Mouse (Mus musculus) limb, embryonic 15.5 days (tissue): Measurements from ENCODE around the gene Tipin. TPM values are rescaled to one million over a fixed set of nuclear protein-coding genes. Genes with fewer than 3 reads are reported as not detected.
"Not testable (repeated sequence)": the region's sequence is repeated elsewhere in the genome, so short reads cannot be mapped to it uniquely, and the experiment has no call there.

ENCODE experiments used
- ATAC-seq: fragments of 200-750 bp; cut with Nextera tagmentation; 2 replicates; pipeline ENCODE4 v1.8.0; 2017; ENCODE audit warnings: low read depth, moderate TSS enrichment; ENCODE audit not compliant: insufficient number of reproducible peaks, low FRiP score, low TSS enrichment
- H3K27ac ChIP-seq: fragments of 300-500 bp; sonication (generic); 2 replicates; pipeline ENCODE4 v1.5.1; 2015; ENCODE audit warnings: moderate library complexity, mild to moderate bottlenecking, inconsistent platforms
- H3K27me3 ChIP-seq: fragments of 300-500 bp; sonication (generic); 2 replicates; pipeline ENCODE4 v1.6.1; 2015; ENCODE audit warnings: inconsistent platforms
- H3K36me3 ChIP-seq: fragments of 300-500 bp; sonication (generic); 2 replicates; pipeline ENCODE4 v1.6.1; 2015; ENCODE audit warnings: inconsistent platforms
- H3K4me1 ChIP-seq: fragments of 300-500 bp; sonication (generic); 2 replicates; pipeline ENCODE4 v1.6.1; 2015; ENCODE audit warnings: inconsistent platforms
- H3K4me2 ChIP-seq: fragments of 300-500 bp; sonication (generic); 2 replicates; pipeline ENCODE4 v1.6.1; 2015; ENCODE audit warnings: mild to moderate bottlenecking, inconsistent platforms
- H3K4me3 ChIP-seq: fragments of 300-500 bp; sonication (generic); 2 replicates; pipeline ENCODE4 v1.5.1; 2015; ENCODE audit warnings: mild to moderate bottlenecking, inconsistent platforms
- H3K9ac ChIP-seq: fragments of 300-500 bp; sonication (generic); 2 replicates; pipeline ENCODE4 v1.6.1; 2015; ENCODE audit warnings: inconsistent platforms
- H3K9me3 ChIP-seq: fragments of 300-500 bp; sonication (generic); 2 replicates; pipeline ENCODE4 v1.6.1; 2016; ENCODE audit warnings: inconsistent platforms
- WGBS: fragments of 180-500 bp; shearing (Covaris S2); methylation state at CpG from one replicate; pipeline ENCODE4 v1.1.7; 2015; 5-methylcytosine and 5-hydroxymethylcytosine counted together
- polyA plus RNA-seq: library from polyadenylated mRNA; unstranded; fragments of >200 nt; fragmentation: Nextera tagmentation; extraction: Ambion mirVana; gene quantifications from 2 replicates; pipeline ENCODE4 v1.2.1, GENCODE M21; 2015

Tipin gene
- polyA plus RNA-seq, 1 experiment from 2014 or later = 174 TPM

DNA sequence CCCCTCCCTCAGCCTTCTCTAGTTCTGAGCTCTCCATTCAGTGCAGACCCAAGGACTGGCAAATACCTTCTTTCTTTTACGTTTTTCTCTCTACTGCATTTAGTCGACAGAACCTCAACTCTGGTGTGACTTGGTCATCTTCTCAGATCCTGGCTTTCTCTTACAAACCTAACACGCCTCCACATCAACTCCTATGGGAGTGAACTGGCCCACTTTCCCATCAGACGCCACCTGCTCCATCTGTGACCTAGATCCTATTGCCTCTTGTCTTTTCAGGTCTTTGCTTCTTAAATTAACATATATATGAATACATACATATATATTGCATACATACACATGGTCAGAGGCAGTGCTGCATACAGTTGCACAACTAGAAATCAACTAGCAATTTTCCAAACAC, 7.6 kb upstream of the Tipin start:
- no peaks in the 10 kb centered on the region for H3K9me3 ChIP-seq
- no peak overlapping the region for H3K27ac ChIP-seq
- no peak overlapping the region for H3K4me3 ChIP-seq
- no peaks in the 10 kb centered on the region for H3K27me3 ChIP-seq
- H3K4me2 ChIP-seq = no peak overlapping the region
- H3K9ac ChIP-seq = no peak overlapping the region
- WGBS = 75% methylated on average over 4 of the region's 4 CpGs
- no peaks in the 10 kb centered on the region for H3K4me1 ChIP-seq
- H3K36me3 ChIP-seq = no peaks in the 10 kb centered on the region
- ATAC-seq = no peak

DNA sequence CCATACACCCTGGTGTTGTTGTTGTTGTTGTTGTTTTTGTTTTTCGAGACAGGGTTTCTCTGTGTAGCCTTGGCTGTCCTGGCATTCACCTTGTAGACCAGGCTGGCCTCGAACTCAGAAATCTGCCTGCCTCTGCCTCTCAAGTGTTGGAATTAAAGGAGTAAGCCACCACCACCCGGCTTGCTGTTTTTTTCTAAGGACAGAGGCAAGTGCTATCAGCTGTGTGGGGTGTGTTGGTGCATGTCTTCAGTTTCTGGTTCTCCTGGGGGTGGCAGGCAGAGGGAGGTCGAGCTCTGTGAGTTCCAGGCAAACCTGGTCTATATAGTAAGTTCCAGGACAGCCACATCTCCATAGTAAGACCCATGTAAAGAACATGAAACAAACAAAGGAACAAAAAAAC, 7.1 kb upstream of the Tipin start:
- H3K9me3 ChIP-seq = no peaks in the 10 kb centered on the region
- no peak overlapping the region for H3K9ac ChIP-seq
- no peaks in the 10 kb centered on the region for H3K27me3 ChIP-seq
- WGBS = 76% methylated on average over 4 of the region's 4 CpGs
- no peak for ATAC-seq
- H3K4me1 ChIP-seq = no peaks in the 10 kb centered on the region
- H3K4me3 ChIP-seq = no peak overlapping the region
- no peak overlapping the region for H3K4me2 ChIP-seq
- no peaks in the 10 kb centered on the region for H3K36me3 ChIP-seq
- no peak overlapping the region for H3K27ac ChIP-seq

DNA sequence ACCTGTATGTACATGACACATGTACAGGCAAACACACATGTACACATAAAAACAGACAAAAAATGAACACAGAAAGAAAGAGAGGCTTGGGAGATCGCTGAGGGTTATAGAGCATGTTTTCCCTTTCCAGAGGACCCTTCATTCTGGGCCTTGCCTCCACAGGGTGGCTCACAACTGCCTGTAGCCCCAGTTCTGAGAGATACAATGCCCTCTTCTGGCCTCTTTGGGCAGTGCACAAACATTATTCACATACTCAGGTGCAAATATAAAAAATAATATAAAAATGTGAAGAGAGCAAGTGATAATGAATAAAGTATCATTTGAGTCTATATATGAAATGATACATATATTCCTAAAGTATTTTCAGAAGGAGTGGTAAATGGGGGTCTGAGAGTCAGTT, 6.5 kb upstream of the Tipin start:
- no peak overlapping the region for H3K4me2 ChIP-seq
- no peaks in the 10 kb centered on the region for H3K36me3 ChIP-seq
- WGBS = 68% methylated on average over 1 of the region's 1 CpGs
- H3K4me3 ChIP-seq = no peak overlapping the region
- H3K9ac ChIP-seq = no peak overlapping the region
- H3K4me1 ChIP-seq = no peaks in the 10 kb centered on the region
- H3K27ac ChIP-seq = no peak overlapping the region
- no peaks in the 10 kb centered on the region for H3K27me3 ChIP-seq
- no peaks in the 10 kb centered on the region for H3K9me3 ChIP-seq
- ATAC-seq = no peak

DNA sequence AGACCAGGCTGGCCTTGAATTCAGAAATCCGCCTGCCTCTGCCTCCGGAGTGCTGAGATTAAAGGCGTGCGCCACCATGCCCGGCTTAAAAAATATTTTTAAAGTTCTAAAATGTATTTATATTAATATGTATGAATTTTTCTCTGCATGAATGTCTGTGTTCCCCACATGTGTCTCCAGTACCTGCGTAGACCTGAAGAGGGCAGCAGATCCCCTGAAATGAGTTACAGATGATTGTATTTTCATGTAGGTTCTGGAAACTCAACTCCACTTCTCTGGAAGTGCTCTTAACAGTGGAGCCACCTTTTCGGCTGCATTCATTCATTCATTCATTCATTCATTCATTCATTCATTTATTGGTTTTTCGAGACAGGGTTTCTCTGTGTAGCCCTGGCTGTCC, 3.7 kb upstream of the Tipin start:
- Histone ChIP-seq H3K36me3 (no peaks in the 10 kb centered on the region), H3K9ac (no peak overlapping the region), H3K4me2 (no peak overlapping the region), H3K4me1 (peaks cover 7% of the 10 kb centered on the region), H3K27me3 (no peaks in the 10 kb centered on the region), H3K27ac (no peak overlapping the region), H3K9me3 (no peaks in the 10 kb centered on the region), H3K4me3 (no peak overlapping the region)
- WGBS = 70% methylated on average over 8 of the region's 8 CpGs
- ATAC-seq = no peak

DNA sequence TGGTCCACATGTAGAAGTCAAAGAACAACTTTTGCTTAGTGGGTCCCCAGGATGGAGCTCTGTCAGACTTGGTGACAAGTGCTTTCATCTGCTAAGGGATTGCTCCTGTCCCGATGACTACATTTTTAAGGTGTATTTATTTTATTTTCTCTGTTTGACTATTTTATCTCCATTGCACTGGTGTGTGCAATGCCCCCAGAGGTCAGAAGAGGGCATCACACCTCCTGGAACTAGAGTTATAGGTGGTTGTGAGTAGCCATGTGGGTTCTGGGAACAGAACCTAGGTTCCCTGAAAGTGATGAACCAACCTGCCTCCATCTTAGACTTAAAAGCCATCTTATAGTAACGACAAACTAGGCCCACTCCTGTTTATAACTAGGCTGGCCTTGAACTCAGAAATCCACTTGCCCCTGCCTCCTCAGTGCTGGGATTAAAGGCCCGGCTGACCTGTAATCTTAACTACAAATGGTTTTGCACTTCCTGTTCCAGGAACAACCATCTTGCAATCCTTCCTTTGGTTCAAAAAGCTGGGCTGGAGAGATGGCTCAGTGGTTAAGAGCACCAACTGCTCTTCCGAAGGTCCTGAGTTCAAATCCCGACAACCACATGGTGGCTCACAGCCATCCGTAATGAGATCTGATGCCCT, 2.6 kb upstream of the Tipin start:
- no peak for ATAC-seq
- 90% methylated on average over 6 of the region's 6 CpGs for WGBS
- no peaks in the 10 kb centered on the region for H3K27me3 ChIP-seq

DNA sequence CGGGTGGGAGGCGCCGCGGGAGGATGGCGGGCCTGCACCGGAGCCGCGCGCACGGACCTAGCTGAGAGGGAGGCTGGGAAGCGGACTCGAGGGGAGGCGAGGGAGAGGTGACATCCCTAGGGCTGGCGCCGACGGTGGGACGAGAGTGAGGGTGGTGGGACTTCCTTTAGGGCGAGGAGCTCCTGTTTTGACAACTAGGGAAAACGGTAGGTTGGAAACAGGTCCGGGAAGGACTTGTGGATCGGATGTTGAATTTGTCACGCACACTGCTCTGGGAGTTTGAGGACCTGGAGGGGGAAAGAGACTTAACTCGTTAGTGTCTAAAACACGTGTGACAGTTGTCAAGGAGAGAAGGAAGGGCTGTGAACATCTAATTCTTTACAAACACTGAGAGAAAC, 399 bp downstream of the Tipin start:
- H3K9me3 ChIP-seq = no peaks in the 10 kb centered on the region
- peak overlapping the region; percentile 47 for H3K4me2 ChIP-seq
- H3K36me3 ChIP-seq = no peaks in the 10 kb centered on the region
- H3K4me3 ChIP-seq = peak overlapping the region; percentile 91
- under 1% methylated on average over 24 of the region's 24 CpGs for WGBS
- peak overlapping the region; percentile 93 for H3K9ac ChIP-seq
- H3K27me3 ChIP-seq = no peaks in the 10 kb centered on the region
- ATAC-seq = no peak; the same call in 1 of the 2 replicates
- peak overlapping the region; percentile 97 for H3K27ac ChIP-seq
- H3K4me1 ChIP-seq = peaks cover 7% of the 10 kb centered on the region

More for the DNA sequence above, 2.6 kb upstream of the Tipin start:
- Histone ChIP-seq H3K4me2 (no peak overlapping the region), H3K4me1 (peaks cover 7% of the 10 kb centered on the region), H3K36me3 (no peaks in the 10 kb centered on the region), H3K27ac (no peak overlapping the region), H3K9ac (no peak overlapping the region), H3K9me3 (no peaks in the 10 kb centered on the region), H3K4me3 (no peak overlapping the region)

DNA sequence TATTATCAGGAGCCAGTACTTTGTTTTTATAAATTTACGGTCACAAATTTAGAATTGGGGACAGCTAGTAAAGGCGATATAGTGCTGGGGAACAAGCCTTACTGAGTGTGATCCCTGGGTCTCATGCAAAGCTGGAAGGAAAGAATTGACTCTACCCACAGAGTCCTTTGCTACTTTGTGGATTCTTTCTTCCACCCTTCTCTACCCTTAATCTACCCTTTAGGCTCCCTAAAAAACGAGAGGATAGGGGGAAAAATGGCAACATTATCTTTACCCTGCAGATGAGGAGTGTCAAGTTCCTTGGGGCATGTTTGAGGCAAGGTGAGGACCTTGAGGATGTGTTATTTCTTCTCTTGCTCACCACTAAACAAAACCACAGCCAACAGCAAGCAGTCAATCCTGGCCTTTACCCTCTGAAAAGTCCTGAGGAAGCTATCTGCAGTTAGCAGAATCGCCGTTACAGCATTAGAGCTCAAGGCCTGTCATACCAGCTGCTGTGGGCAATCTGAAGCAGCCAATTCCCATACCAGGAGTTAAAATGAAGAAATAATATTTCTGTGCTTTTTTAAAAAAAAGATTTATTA, 1.1 kb downstream of the Tipin start:
- Histone ChIP-seq H3K27ac (peak overlapping the region; percentile 97; the same call in 1 of the 2 replicates), H3K4me1 (peaks cover 7% of the 10 kb centered on the region), H3K36me3 (no peaks in the 10 kb centered on the region), H3K9ac (peak overlapping the region; percentile 93), H3K4me3 (peak overlapping the region; percentile 91), H3K9me3 (no peaks in the 10 kb centered on the region), H3K4me2 (peak overlapping the region; percentile 47), H3K27me3 (no peaks in the 10 kb centered on the region)
- no peak for ATAC-seq
- WGBS = 47% methylated on average over 5 of the region's 5 CpGs

DNA sequence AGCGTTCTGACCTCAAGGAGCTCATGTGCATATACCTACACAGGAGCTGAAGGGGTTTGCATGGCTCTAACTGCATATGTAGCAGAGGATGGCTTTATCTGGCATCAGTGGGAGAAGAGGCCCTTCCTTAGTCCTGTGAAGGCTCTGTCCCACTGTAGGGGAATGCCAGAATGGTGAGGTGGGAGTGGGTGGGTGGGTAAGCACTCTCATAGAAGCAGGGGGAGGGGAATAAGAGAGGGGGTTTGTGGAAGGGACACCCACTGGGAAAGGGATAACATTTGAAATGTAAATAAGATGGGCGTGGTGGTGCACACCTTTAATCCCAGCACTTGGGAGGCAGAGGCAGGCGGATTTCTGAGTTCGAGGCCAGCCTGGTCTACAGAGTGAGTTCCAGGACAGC, 21.7 kb downstream of the Tipin start:
- H3K27me3 ChIP-seq, H3K4me2 ChIP-seq, H3K4me3 ChIP-seq, H3K9me3 ChIP-seq, H3K27ac ChIP-seq, H3K9ac ChIP-seq, ATAC-seq, H3K4me1 ChIP-seq: not testable (repeated sequence)
- peaks cover 72% of the 10 kb centered on the region for H3K36me3 ChIP-seq
- 93% methylated on average over 4 of the region's 4 CpGs for WGBS

DNA sequence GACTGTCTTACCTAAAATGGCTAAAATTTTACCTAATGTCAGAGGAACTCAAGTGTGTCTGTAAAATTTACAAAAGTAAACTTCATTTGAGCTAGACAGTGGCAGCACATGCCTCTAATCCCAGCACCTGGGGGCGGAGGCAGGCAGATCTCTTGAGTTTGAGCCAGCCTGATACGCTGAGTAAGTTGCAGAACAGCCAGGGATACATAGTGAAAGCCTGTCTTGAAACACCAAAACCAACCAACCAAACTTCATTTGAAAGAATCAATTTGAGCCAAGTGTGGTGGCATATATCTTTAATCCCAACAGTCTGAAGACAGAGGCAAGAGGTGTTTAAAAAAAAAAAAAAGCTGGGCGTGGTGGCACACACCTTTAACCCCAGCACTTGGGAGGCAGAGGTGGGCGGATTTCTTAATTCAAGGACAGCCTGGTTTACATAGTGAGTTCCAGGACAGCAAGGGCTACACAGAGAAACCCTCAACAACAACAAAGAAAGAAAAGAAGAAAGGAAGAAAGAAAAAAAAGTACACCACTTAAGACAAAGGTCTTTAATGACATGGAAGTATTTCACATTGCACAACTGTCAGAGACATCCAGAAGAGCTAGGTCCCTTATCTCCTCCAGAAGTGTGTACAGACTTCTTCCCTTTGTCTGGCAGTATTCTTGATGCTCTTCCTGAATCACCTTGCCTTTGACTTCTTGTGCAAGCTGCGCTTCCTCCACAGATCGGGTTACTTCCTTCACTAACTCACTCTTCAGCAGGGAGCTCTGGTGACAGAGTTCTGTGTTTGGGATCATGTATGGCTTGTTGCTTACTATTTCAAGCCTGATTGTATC, 25.3 kb downstream of the Tipin start:
- Histone ChIP-seq H3K9me3 (no peaks in the 10 kb centered on the region), H3K9ac (no peak overlapping the region), H3K4me1 (no peaks in the 10 kb centered on the region), H3K36me3 (peaks cover 67% of the 10 kb centered on the region), H3K4me2 (no peak overlapping the region), H3K27me3 (no peaks in the 10 kb centered on the region), H3K27ac (no peak overlapping the region), H3K4me3 (no peak overlapping the region)
- 85% methylated on average over 6 of the region's 6 CpGs for WGBS
- ATAC-seq = no peak

DNA sequence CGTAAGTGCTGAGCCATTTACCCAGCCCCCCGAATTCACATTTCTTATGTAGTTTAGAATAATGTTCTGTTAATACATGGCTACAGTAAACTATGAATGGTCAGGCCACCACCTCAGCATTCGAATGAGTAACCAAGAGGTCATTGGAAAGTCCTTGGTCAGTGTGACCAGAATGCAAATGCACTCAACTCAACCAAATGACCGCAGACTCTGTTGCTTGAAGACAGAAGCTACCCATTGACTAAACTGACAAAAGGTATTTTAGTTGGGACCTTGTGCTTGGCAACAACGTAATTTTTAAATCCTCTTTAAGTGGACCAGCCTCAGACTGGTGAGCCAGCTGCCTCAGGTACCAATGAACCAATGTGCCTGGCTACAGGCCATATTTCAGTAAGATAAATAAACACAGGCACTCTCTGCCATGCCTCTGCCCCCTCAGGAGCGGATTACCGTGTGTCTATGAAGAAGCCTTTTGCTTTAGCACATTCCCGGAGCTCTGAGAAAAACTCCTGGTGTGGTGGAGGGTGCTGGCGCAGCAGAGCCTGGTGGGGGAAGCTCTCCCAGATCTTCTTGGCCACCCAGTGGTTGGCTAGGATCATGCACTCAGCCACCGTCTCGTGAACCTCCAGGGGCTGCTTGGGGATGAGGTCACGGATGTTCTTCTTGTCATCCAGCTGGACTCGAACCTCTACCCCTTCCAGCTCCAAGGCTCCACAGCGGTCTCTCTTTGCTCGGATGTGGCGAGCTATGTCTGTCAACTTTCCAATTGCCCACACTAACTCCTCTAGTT, 29.8 kb downstream of the Tipin start:
- no peak overlapping the region for H3K27ac ChIP-seq

DNA sequence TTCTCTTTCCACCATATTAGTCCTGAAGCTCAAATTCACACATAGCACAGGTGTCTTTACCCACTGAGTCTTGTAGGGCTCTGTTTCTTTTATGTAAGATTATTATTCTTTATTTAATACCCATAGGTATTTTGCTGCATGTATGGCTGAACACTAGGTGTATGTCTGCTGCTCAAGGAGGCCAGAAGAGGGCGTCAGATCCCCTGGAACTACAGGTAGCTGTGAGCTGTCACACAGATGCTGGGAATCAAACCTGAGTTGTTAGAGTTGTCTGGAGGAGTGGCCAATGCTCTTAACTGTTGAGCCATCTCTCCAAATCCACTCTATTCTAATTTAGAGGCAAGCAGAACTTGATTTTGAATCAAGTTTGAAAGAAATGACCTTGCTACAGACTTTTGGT, 30.7 kb downstream of the Tipin start:
- Histone ChIP-seq H3K4me2 (no peak overlapping the region), H3K27ac (no peak overlapping the region), H3K9ac (no peak overlapping the region), H3K4me3 (no peak overlapping the region), H3K27me3 (no peaks in the 10 kb centered on the region), H3K36me3 (peaks cover 44% of the 10 kb centered on the region), H3K9me3 (no peaks in the 10 kb centered on the region), H3K4me1 (no peaks in the 10 kb centered on the region)
- 50% methylated on average over 1 of the region's 1 CpGs for WGBS
- ATAC-seq = no peak

More for the DNA sequence above, 29.8 kb downstream of the Tipin start:
- H3K4me2 ChIP-seq = no peak overlapping the region
- whole genome bisulfite sequencing = 71% methylated on average over 16 of the region's 16 CpGs
- no peak overlapping the region for H3K9ac ChIP-seq
- no peaks in the 10 kb centered on the region for H3K9me3 ChIP-seq
- H3K4me3 ChIP-seq = no peak overlapping the region
- no peak for ATAC-seq
- no peaks in the 10 kb centered on the region for H3K27me3 ChIP-seq
- peaks cover 49% of the 10 kb centered on the region for H3K36me3 ChIP-seq
- no peaks in the 10 kb centered on the region for H3K4me1 ChIP-seq
